Mouse (Mus musculus) urinary bladder, postnatal 25 days (tissue): ENCODE results near the gene Fam92a.
"Not testable (repeated sequence)": the region's sequence is repeated elsewhere in the genome, so short reads cannot be mapped to it uniquely, and the experiment has no call there.

Experiments used
- DNase-seq: peaks from one replicate; pipeline ENCODE4 v3.0.0; 2022; ENCODE audit warnings: low spot score

The Fam92a gene

GRCm38 (mm10) chr4:12171318-12172091 lies at the start of gene Fam92a:
TSS of gene Fam92a (minus strand) at chr4:12172015.
- peak; percentile 59 for DNase-seq

- no peak for DNase-seq
Measured at GRCm38 (mm10) chr4:12178992-12179391, 7.2 kb upstream of the Fam92a start.

GRCm38 (mm10) chr4:12170986-12171317 lies 863 bp downstream of the Fam92a start:
- no peak for DNase-seq

- DNase-seq, result no peak
Measured at GRCm38 (mm10) chr4:12147660-12148059, 24.2 kb downstream of the Fam92a start.

- not testable (repeated sequence) for DNase-seq
Measured at GRCm38 (mm10) chr4:12141516-12141915, 30.3 kb downstream of the Fam92a start.

- not testable (repeated sequence) for DNase-seq
Measured at GRCm38 (mm10) chr4:12140592-12141062, 31.2 kb downstream of the Fam92a start.

GRCm38 (mm10) chr4:12140141-12140567 lies 31.7 kb downstream of the Fam92a start, which contains the start of gene Rbm12b1:
TSS of gene Rbm12b1 (plus strand) at chr4:12140264.
- peak; percentile 45 for DNase-seq
